Mouse (Mus musculus) liver, postnatal 0 days (tissue): ENCODE results near the gene Arfgap3. TPM values are rescaled to one million over a fixed set of nuclear protein-coding genes. Genes with fewer than 3 reads are reported as not detected.
"Not testable (repeated sequence)": the region's sequence is repeated elsewhere in the genome, so short reads cannot be mapped to it uniquely, and the experiment has no call there.

Source experiments
- ATAC-seq: fragments of 200-750 bp; cut with Nextera tagmentation; 2 replicates; pipeline ENCODE4 v1.8.0; 2017; ENCODE audit warnings: mild to moderate bottlenecking, moderate library complexity
- DNase-seq: peaks from one replicate; pipeline ENCODE4 v3.0.0-alpha.2; 2016
- H3K27ac ChIP-seq: fragments of 300-500 bp; sonication (generic); 2 replicates; pipeline ENCODE4 v1.5.1; 2014; ENCODE audit warnings: antibody characterized with exemption, moderate library complexity, mild to moderate bottlenecking, low read depth
- H3K27me3 ChIP-seq: fragments of 300-500 bp; sonication (generic); 2 replicates; pipeline ENCODE4 v1.6.1; 2014; ENCODE audit warnings: low read length, control low read depth, mixed read lengths; ENCODE audit not compliant: insufficient read depth
- H3K36me3 ChIP-seq: fragments of 300-500 bp; sonication (generic); replicated peaks from 2 replicates; pipeline ENCODE4 v1.6.1; 2014; ENCODE audit warnings: mild to moderate bottlenecking, control low read depth, low read length, moderate library complexity, mixed read lengths; ENCODE audit not compliant: insufficient read depth
- H3K4me1 ChIP-seq: fragments of 300-500 bp; sonication (generic); 2 replicates; pipeline ENCODE4 v1.6.1; 2014; ENCODE audit warnings: antibody characterized with exemption, mild to moderate bottlenecking, control low read depth; ENCODE audit not compliant: insufficient read depth
- H3K4me2 ChIP-seq: fragments of 300-500 bp; sonication (generic); 2 replicates; pipeline ENCODE4 v1.6.1; 2014; ENCODE audit warnings: low read depth, mild to moderate bottlenecking, low read length, moderate library complexity, mixed read lengths
- H3K4me3 ChIP-seq: fragments of 300-500 bp; sonication (generic); 2 replicates; pipeline ENCODE4 v1.5.1; 2014; ENCODE audit warnings: low read depth, low read length
- H3K9ac ChIP-seq: fragments of 300-500 bp; sonication (generic); replicated peaks from 2 replicates; pipeline ENCODE4 v1.6.1; 2014; ENCODE audit warnings: mild to moderate bottlenecking, moderate library complexity
- H3K9me3 ChIP-seq: fragments of 300-500 bp; sonication (generic); 2 replicates; pipeline ENCODE4 v1.6.1; 2016; ENCODE audit warnings: mild to moderate bottlenecking, control low read depth, low read length, mixed read lengths
- CTCF ChIP-seq: sonication (generic); IDR thresholded peaks from 2 replicates; pipeline ENCODE4 v1.5.1; 2016; ENCODE audit warnings: antibody characterized with exemption, low read depth
- EP300 ChIP-seq: IDR thresholded peaks from 2 replicates; pipeline ENCODE4 v1.6.1; 2016; ENCODE audit warnings: antibody characterized with exemption, low read depth, mild to moderate bottlenecking
- WGBS: fragments of 180-500 bp; shearing (Covaris S2); extraction: QIAGEN DNeasy Blood & Tissue Kit; methylation state at CpG from one replicate; pipeline ENCODE4 v1.1.7; 2014; ENCODE audit not compliant: insufficient replicate concordance; 5-methylcytosine and 5-hydroxymethylcytosine counted together
- polyA plus RNA-seq: library from polyadenylated mRNA; unstranded; fragments of >200 nt; fragmentation: Nextera tagmentation; extraction: Ambion mirVana; gene quantifications from 2 replicates; pipeline ENCODE4 v1.2.1, GENCODE M21; 2015

Arfgap3 gene
- polyA plus RNA-seq, 1 experiment from 2014 or later: 9.6 TPM

- peaks cover 48% of the 10 kb centered on the region for H3K36me3 ChIP-seq
- H3K4me1 ChIP-seq: peaks cover 17% of the 10 kb centered on the region
- WGBS: 64% methylated on average over 4 of the region's 4 CpGs
- no peak overlapping the region for H3K4me3 ChIP-seq
- H3K27me3 ChIP-seq: no peaks in the 10 kb centered on the region
- peak overlapping the region; percentile 42 for H3K4me2 ChIP-seq
- peak overlapping the region; percentile 55; the same call in 1 of the 2 replicates for H3K27ac ChIP-seq
- TF ChIP-seq CTCF (0 out of 2 replicates have a peak, but pooled peaks have one; percentile 3), EP300 (peak; percentile 97)
- peak; percentile 59 for DNase-seq
- ATAC-seq: peak; percentile 41
- H3K9ac ChIP-seq: no peak overlapping the region
- no peaks in the 10 kb centered on the region for H3K9me3 ChIP-seq
Measured at GRCm38 (mm10) chr15:83377153-83377552, 27.1 kb upstream of the Arfgap3 start.

DNA sequence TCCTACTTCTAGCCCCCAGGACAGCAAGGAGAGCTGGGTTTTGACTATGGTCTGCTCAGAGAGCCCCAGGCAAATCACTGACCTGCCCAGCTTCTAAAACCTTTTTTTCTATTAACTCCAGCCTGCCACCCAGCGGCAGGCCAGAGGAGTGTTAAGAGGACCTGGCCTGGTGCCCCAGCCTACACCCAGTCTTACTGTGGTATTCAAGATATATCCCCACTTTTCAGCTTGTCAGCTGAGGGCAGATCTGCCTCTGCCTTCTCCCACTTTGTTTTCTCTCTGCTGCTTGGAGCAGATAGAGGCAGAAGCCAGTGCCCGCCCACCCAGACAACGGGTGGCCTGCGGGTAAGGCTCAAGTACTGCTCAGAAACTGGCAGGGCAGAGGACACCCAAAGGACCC lies 25.1 kb upstream of the Arfgap3 start:
- peak; percentile 96 for ATAC-seq
- H3K4me2 ChIP-seq: peak overlapping the region; percentile 53

GRCm38 (mm10) chr15:83374076-83374475 lies 24.0 kb upstream of the Arfgap3 start:
- H3K36me3 ChIP-seq: peaks cover 25% of the 10 kb centered on the region
- no peaks in the 10 kb centered on the region for H3K27me3 ChIP-seq
- TF ChIP-seq CTCF (no peak), EP300 (no peak)
- DNase-seq (no peak), ATAC-seq (no peak)
- H3K9me3 ChIP-seq: no peaks in the 10 kb centered on the region
- H3K9ac ChIP-seq: no peak overlapping the region; the same call in 1 of the 2 replicates
- H3K4me2 ChIP-seq: no peak overlapping the region
- no peak overlapping the region for H3K27ac ChIP-seq
- H3K4me3 ChIP-seq: no peak overlapping the region
- peaks cover 17% of the 10 kb centered on the region for H3K4me1 ChIP-seq

More for the DNA sequence above, 25.1 kb upstream of the Arfgap3 start:
- WGBS: 36% methylated on average over 4 of the region's 4 CpGs
- Histone ChIP-seq H3K27me3 (no peaks in the 10 kb centered on the region), H3K9ac (no peak overlapping the region), H3K27ac (peak overlapping the region; percentile 70), H3K9me3 (no peaks in the 10 kb centered on the region), H3K4me1 (peaks cover 17% of the 10 kb centered on the region), H3K36me3 (peaks cover 36% of the 10 kb centered on the region), H3K4me3 (no peak overlapping the region)
- peak; percentile 80 for TF ChIP-seq CTCF
- peak; percentile 97 for TF ChIP-seq EP300
- peak; percentile 82 for DNase-seq

- ATAC-seq, H3K36me3 ChIP-seq, H3K27me3 ChIP-seq, H3K27ac ChIP-seq, H3K4me2 ChIP-seq, H3K9me3 ChIP-seq, H3K4me1 ChIP-seq, DNase-seq, H3K4me3 ChIP-seq, H3K9ac ChIP-seq: not testable (repeated sequence)
- 81% methylated on average over 4 of the region's 4 CpGs for WGBS
- TF ChIP-seq CTCF: peak; percentile 14; the same call in 1 of the 2 replicates
Measured at GRCm38 (mm10) chr15:83368702-83369101, 18.7 kb upstream of the Arfgap3 start.

DNA sequence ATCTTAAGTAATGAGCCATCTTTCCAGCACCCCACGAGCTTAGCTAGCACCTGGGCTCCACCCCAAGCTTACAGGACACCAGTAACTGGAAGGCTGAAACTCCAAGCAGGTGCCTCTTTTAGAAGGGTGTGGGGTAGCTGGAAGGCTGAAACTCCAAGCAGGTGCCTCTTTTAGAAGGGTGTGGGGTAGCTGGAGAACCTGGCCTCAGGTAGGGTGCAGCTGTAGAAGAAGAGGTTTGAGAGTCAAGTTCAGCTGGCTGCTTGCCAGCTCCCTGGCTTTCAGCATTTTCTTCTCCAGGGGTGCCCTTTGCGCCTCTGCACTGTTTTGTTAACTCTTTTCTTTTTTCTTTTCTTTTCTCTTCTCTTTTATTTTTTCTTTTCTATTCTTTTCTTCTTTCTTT lies 18.2 kb upstream of the Arfgap3 start:
- H3K4me3 ChIP-seq: no peak overlapping the region
- no peak overlapping the region for H3K9ac ChIP-seq
- no peaks in the 10 kb centered on the region for H3K9me3 ChIP-seq
- H3K4me1 ChIP-seq: peaks cover 9% of the 10 kb centered on the region
- peak; percentile 33 for DNase-seq
- WGBS: 60% methylated on average over 2 of the region's 2 CpGs
- no peak overlapping the region for H3K4me2 ChIP-seq
- no peak for ATAC-seq
- TF ChIP-seq CTCF (no peak), EP300 (no peak)
- H3K27me3 ChIP-seq: no peaks in the 10 kb centered on the region
- H3K36me3 ChIP-seq: no peaks in the 10 kb centered on the region
- H3K27ac ChIP-seq: no peak overlapping the region

DNA sequence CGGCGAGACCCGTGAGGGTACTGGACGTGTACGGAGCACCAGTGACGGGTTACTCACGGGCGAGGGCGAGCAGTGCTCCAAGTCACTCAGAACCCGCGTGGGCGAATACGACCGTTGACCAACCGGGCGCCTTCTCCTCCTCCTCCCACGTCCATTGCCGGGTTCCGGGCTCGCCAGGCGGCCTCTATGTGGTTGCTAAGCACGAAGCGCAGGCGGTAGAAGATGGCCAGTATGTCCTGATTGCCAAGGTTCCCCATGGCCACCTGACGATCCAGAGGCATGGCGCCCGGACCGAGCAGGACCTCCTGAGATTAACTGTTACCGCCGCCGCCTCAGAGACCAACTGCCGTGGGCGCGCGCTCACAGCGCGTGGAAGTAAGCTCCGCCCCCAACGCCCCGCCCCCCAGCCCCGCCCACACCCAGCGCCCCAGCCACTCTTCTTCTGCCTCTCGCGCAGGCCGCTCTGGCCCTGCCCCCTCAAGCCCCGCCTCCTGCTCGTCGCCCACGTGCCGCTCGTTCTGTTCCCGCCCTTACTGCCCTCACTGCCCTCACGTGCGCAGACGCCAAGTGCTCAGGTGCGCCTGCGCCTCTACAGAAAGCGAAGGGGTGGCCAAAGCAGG lies 17.0 kb upstream of the Arfgap3 start:
- Histone ChIP-seq H3K27me3 (no peaks in the 10 kb centered on the region), H3K9ac (peak overlapping the region; percentile 63), H3K4me1 (peaks cover 9% of the 10 kb centered on the region), H3K36me3 (no peaks in the 10 kb centered on the region), H3K27ac (0 out of 2 replicates have a peak overlapping the region, but pooled peaks have one; percentile 30), H3K4me3 (peak overlapping the region; percentile 56), H3K9me3 (no peaks in the 10 kb centered on the region), H3K4me2 (peak overlapping the region; percentile 89)
- peak; percentile 95 for ATAC-seq
- DNase-seq: peak; percentile 95
- 20% methylated on average over 50 of the region's 58 CpGs for WGBS
- no peak for TF ChIP-seq CTCF
- no peak for TF ChIP-seq EP300
